Mouse (Mus musculus) adipose tissue, adult 10 weeks (tissue): ENCODE results near the gene Vmn1r208. TPM values are rescaled to one million over a fixed set of nuclear protein-coding genes. Genes with fewer than 3 reads are reported as not detected.

Experiments used
- polyA plus RNA-seq: library from polyadenylated mRNA; stranded (reverse); fragments of 350-450 nt; fragmentation: Illumina TruSeq; extraction: RNeasy Lipid Tissue Mini Kit (QIAGEN cat#74804); gene quantifications from one replicate; pipeline ENCODE4 v1.2.3, GENCODE M21; 2014; ENCODE audit warnings: low read depth, low replicate concordance

Gene Vmn1r208
- polyA plus RNA-seq: not detected

GRCm38 (mm10) chr13:22777300-22777699, at the start of gene Vmn1r208:
Gene Vmn1r208, minus strand, starts transcription at chr13:22777400.

GRCm38 (mm10) chr13:22809582-22809981, 32.4 kb upstream of the Vmn1r208 start, which contains the start of gene Vmn1r209:
Gene Vmn1r209, minus strand, starts transcription at chr13:22809682.

GRCm38 (mm10) chr13:22729529-22729928, 47.7 kb downstream of the Vmn1r208 start, which contains the start of gene Vmn1r207-ps:
Gene Vmn1r207-ps, minus strand, starts transcription at chr13:22729629.

Other genes with a start within 250 kb of the Vmn1r208 start
- not detected for gene Vmn1r204, start 224.2 kb downstream of the Vmn1r208 start, polyA plus RNA-seq
- gene Vmn1r205, start 184.4 kb downstream of the Vmn1r208 start, polyA plus RNA-seq: not detected
- gene Vmn1r206, start 153.1 kb downstream of the Vmn1r208 start, polyA plus RNA-seq: not detected
- not detected for gene Vmn1r207-ps, start 47.8 kb downstream of the Vmn1r208 start, polyA plus RNA-seq
- not detected for gene Vmn1r209, start 32.3 kb upstream of the Vmn1r208 start, polyA plus RNA-seq
- not detected for gene Vmn1r210, start 53.9 kb upstream of the Vmn1r208 start, polyA plus RNA-seq
- gene Vmn1r211, start 80.2 kb upstream of the Vmn1r208 start, polyA plus RNA-seq: not detected
- gene Vmn1r212, start 106.8 kb upstream of the Vmn1r208 start, polyA plus RNA-seq: not detected
- gene Vmn1r213, start 230.3 kb upstream of the Vmn1r208 start, polyA plus RNA-seq: not detected